Mouse (Mus musculus) hindbrain, embryonic 10.5 days (tissue): Measurements from ENCODE around the gene Kbtbd13. TPM values are rescaled to one million over a fixed set of nuclear protein-coding genes. Genes with fewer than 3 reads are reported as not detected.

Experiments
- DNase-seq: peaks from one replicate; pipeline ENCODE4 v3.0.0-alpha.2; 2017; ENCODE audit warnings: low spot score
- H3K27ac ChIP-seq: fragments of 300-500 bp; sonication (generic); 2 replicates; pipeline ENCODE4 v1.5.1; 2016; ENCODE audit warnings: mild to moderate bottlenecking, moderate library complexity
- H3K27me3 ChIP-seq: fragments of 300-500 bp; sonication (generic); 2 replicates; pipeline ENCODE4 v1.6.1; 2016; ENCODE audit warnings: mild to moderate bottlenecking; ENCODE audit not compliant: poor library complexity, insufficient read depth, severe bottlenecking
- H3K36me3 ChIP-seq: fragments of 300-500 bp; sonication (generic); 2 replicates; pipeline ENCODE4 v1.6.1; 2016; ENCODE audit warnings: mild to moderate bottlenecking, moderate library complexity
- H3K4me1 ChIP-seq: fragments of 300-500 bp; sonication (generic); replicated peaks from 2 replicates; pipeline ENCODE4 v1.6.1; 2016; ENCODE audit warnings: mild to moderate bottlenecking
- H3K4me3 ChIP-seq: fragments of 300-500 bp; sonication (generic); 2 replicates; pipeline ENCODE4 v1.5.1; 2016; ENCODE audit warnings: mild to moderate bottlenecking, moderate library complexity
- H3K9me3 ChIP-seq: fragments of 300-500 bp; sonication (generic); 2 replicates; pipeline ENCODE4 v1.6.1; 2016; ENCODE audit warnings: mild to moderate bottlenecking, moderate library complexity
- WGBS: fragments of 180-500 bp; shearing (Covaris S2); methylation state at CpG from one replicate; pipeline ENCODE4 v1.1.7; 2016; 5-methylcytosine and 5-hydroxymethylcytosine counted together
- polyA plus RNA-seq: library from polyadenylated mRNA; unstranded; fragments of >200 nt; fragmentation: Nextera tagmentation; extraction: Ambion mirVana; gene quantifications from 2 replicates; pipeline ENCODE4 v1.2.1, GENCODE M21; 2016

The Kbtbd13 gene
- polyA plus RNA-seq, 1 experiment from 2014 or later: 0.85 TPM

DNA sequence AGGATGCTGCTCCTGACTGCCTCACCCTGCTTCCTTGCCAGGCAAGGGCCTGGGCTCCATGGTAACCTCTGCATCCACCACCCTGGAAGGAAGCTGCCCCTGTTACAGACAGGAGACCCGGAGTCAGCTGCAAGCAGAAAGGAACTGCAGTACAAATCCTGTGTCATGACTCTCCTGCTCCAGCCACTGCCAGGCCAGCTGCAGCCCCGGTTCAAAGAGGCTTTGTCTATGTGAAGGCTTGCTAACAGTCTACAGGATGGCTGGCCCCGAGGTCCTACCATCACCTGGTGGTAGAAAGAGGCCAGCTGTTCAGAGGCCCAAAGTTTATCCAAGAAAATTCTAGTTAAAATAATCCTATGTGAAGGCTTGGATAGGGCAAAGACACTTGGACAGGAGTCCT, 19.9 kb upstream of the Kbtbd13 start:
- DNase-seq: no peak
- no peak overlapping the region for H3K27ac ChIP-seq
- H3K9me3 ChIP-seq: no peaks in the 10 kb centered on the region
- WGBS: 75% methylated on average over 3 of the region's 3 CpGs
- H3K27me3 ChIP-seq: no peaks in the 10 kb centered on the region
- no peaks in the 10 kb centered on the region for H3K36me3 ChIP-seq
- no peak overlapping the region for H3K4me3 ChIP-seq
- no peaks in the 10 kb centered on the region for H3K4me1 ChIP-seq

DNA sequence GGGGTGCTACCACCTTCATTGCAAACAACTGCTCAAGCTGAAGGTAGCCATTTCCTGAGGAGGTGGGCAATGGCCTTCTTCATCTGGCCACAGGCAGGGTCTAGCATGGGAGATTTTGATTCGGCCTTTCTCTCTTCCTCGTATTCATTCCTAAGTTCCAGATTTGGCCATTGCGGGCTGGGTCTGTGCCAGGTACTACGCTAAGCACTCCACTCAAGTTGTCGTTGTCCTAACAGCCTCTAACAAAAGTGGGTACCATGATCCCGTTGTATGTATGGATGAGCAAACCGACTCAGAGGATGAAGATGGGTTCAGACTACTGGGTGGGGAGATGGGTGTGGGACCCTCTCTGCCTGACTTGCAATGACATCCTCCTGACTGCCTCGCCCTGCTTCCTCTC, 18.9 kb upstream of the Kbtbd13 start:
- 94% methylated on average over 8 of the region's 8 CpGs for WGBS
- Histone ChIP-seq H3K9me3 (no peaks in the 10 kb centered on the region), H3K27ac (no peak overlapping the region), H3K36me3 (no peaks in the 10 kb centered on the region), H3K4me1 (no peaks in the 10 kb centered on the region), H3K27me3 (no peaks in the 10 kb centered on the region), H3K4me3 (no peak overlapping the region)
- no peak for DNase-seq

DNA sequence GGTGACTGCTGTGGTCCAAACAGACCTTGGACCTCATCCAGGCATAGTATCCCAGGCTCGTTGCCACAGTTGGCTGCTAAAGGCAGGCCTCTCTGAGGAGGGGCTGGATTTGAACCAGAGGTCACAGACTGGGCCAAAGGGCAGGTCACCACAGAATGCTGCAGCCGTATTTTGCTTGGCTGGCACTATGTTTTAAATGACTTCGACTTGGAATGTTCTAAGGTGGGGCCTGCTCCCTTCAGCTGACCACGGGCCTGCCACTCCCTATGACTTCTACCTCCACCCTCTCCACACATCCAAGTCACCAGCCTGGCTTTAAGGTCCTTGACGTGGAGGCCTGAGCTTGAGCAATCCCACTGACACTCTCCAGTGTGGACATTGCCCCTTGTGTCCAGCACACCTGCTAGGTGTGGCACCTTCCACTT, 17.4 kb upstream of the Kbtbd13 start:
- no peak for DNase-seq
- Histone ChIP-seq H3K36me3 (no peaks in the 10 kb centered on the region), H3K4me1 (no peaks in the 10 kb centered on the region), H3K9me3 (no peaks in the 10 kb centered on the region), H3K4me3 (no peak overlapping the region), H3K27ac (no peak overlapping the region), H3K27me3 (no peaks in the 10 kb centered on the region)
- whole genome bisulfite sequencing: 73% methylated on average over 5 of the region's 5 CpGs

DNA sequence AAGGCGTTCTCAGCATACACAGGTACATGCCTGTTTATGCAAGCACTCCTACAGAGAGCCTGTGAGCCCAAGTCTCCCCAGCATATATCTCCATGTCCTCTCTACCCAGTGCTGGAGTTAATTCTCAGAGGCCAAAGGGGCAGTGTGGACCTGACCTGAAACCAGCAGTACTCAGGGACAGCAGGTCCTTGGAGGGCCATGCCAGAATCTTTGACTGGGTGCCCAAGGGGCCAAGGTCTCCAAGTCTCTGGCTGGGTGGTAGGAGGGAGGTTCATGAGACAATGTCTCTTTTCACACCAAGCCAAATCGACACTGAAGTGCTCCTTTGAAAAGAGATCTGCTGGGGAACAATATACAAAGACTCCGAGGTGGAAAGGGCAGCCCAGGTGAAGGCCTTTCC, 16.4 kb upstream of the Kbtbd13 start:
- Histone ChIP-seq H3K36me3 (no peaks in the 10 kb centered on the region), H3K4me3 (no peak overlapping the region), H3K9me3 (no peaks in the 10 kb centered on the region), H3K27me3 (no peaks in the 10 kb centered on the region), H3K4me1 (no peaks in the 10 kb centered on the region), H3K27ac (no peak overlapping the region)
- no peak for DNase-seq
- 71% methylated on average over 3 of the region's 3 CpGs for WGBS

DNA sequence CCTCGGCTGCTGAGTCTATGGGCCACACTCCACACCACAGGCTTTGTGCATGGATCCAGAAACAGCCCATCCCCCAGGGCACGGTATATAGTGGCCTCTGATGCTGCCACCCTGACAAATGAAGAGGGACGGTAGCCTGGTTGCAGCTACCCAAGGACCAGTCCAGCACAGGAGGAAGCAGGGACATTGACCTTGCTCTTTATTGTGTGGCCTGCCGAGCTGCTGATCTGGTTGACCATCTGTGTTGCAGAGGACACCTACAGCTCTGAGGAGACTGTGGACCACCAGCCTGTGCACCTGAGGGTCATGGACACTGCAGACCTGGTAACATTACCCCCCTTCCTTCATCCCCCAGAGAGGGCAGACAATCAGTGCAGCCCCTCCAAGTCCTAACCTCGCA, 15.9 kb upstream of the Kbtbd13 start:
- Histone ChIP-seq H3K27me3 (no peaks in the 10 kb centered on the region), H3K27ac (no peak overlapping the region), H3K4me3 (no peak overlapping the region), H3K36me3 (no peaks in the 10 kb centered on the region), H3K4me1 (no peaks in the 10 kb centered on the region), H3K9me3 (no peaks in the 10 kb centered on the region)
- DNase-seq: no peak
- WGBS: 80% methylated on average over 5 of the region's 5 CpGs

DNA sequence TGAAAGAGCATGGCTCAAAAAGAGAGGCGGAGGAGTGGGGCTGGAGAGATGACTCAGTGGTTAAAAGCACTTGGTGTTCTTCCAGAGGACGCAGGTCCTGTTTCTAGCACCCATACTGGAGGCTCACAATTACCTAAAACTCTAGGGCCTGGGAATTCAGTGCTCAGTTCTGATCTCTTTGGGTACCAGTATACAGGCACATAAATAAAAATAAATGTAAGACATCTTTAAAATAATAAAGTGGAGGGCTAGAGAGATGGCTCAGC, 13.7 kb upstream of the Kbtbd13 start:
- Histone ChIP-seq H3K4me1 (0 out of 2 replicates have a peak, but pooled peaks cover 3% of the 10 kb centered on the region), H3K27ac (no peak overlapping the region), H3K9me3 (no peaks in the 10 kb centered on the region), H3K36me3 (no peaks in the 10 kb centered on the region), H3K4me3 (no peak overlapping the region), H3K27me3 (no peaks in the 10 kb centered on the region)
- 85% methylated on average over 2 of the region's 2 CpGs for WGBS
- DNase-seq: no peak

DNA sequence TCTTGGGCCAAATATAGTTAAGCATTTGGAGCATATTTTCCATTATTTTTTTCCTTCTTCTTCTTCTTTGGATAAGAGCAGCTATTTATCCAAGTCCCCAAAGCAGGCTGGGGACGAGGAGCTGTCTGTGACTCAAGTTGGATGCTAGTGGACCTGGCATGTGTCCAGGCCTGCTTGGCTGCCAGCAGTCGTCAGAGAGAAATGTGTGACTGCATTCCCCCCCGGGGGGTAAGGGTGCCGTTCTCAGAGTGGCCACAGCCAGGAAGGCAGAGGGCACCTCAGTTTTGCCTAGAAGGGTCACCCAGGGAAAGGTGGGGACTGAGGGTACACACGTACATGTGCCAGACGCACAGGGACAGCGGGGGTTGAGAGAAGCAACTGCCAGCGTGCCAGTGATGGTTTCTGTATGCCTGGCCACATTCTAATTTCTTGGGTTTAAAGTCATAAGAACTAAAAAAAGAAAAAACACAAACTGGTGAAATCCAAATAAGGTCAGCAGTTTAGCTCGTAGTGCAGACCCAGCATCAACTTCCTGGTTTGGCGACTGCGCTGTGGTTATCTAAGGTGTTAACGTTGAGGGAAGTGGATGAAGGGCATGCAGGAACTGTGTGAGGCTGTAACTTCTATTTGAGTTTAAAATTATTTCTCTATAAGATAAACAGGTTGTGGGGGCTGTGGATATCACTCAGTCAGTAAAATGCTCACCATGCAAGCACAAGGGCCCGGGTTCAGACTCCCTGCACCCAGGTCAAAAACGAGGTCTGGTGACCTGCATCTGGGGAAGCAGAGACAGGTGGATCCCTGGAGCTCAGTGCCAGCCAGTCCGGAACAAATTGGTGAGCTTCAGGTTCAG, 13.1 kb upstream of the Kbtbd13 start:
- no peak overlapping the region for H3K4me3 ChIP-seq
- DNase-seq: no peak
- 84% methylated on average over 15 of the region's 15 CpGs for WGBS
- H3K27me3 ChIP-seq: peaks cover under 1% of the 10 kb centered on the region
- no peaks in the 10 kb centered on the region for H3K36me3 ChIP-seq
- H3K4me1 ChIP-seq: 0 out of 2 replicates have a peak, but pooled peaks cover 3% of the 10 kb centered on the region
- no peak overlapping the region for H3K27ac ChIP-seq
- no peaks in the 10 kb centered on the region for H3K9me3 ChIP-seq

DNA sequence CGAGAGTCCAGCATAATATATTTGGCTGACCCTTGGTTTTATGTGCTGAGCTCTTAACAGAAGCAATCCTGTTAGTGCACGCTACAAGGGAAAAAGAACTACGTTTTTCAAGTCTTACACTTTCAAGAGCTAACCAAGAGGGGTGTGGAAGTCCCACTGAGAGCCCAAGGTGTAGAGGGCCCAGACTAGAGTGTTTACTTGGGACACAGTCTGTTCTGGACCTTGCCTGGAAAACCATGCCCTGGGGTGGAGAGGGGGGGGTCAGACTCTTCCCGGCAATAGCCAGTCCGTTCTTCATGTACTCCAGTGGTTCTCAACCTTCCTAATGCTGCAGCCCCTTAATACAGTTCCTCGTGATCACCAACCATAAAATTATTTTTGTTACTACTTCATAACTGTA, 8.5 kb upstream of the Kbtbd13 start:
- H3K27me3 ChIP-seq: peaks cover 23% of the 10 kb centered on the region
- 89% methylated on average over 6 of the region's 6 CpGs for WGBS
- no peak for DNase-seq

DNA sequence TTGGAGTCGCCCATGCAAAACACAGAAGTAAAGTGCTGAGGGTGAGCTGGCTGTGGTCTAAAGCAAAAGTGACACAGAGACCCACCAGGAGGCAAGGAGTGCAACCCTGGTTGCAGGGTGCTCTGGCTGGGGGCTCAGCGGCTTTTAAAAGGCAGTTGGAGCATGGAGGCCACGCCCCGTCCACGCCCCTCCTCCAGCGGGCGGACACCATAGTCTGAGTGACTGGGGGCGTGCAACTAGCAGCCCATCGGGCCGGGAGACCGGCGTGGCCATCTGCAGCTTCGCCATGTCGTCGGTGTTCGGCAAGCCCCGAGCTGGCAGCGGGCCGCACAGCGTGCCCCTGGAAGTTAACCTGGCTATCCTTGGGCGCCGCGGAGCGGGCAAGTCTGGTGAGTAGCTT, 6.8 kb upstream of the Kbtbd13 start, which contains the start of gene Rasl12:
TSS of gene Rasl12 (plus strand) at position 228 of the 400 bp plus-strand sequence.
- DNase-seq: peak; percentile 84
- Histone ChIP-seq H3K27ac (peak within 1 kb of the TSS; percentile 83), H3K4me1 (peaks cover 29% of the 10 kb centered on the region), H3K27me3 (peaks cover 35% of the 10 kb centered on the region), H3K36me3 (no peaks in the 10 kb centered on the region), H3K4me3 (peak within 1 kb of the TSS; percentile 59), H3K9me3 (no peaks in the 10 kb centered on the region)
- WGBS: under 1% methylated on average over 24 of the region's 24 CpGs

More for the DNA sequence above, 8.5 kb upstream of the Kbtbd13 start:
- Histone ChIP-seq H3K9me3 (no peaks in the 10 kb centered on the region), H3K4me3 (no peak overlapping the region), H3K27ac (no peak overlapping the region), H3K4me1 (peaks cover 20% of the 10 kb centered on the region), H3K36me3 (no peaks in the 10 kb centered on the region)

DNA sequence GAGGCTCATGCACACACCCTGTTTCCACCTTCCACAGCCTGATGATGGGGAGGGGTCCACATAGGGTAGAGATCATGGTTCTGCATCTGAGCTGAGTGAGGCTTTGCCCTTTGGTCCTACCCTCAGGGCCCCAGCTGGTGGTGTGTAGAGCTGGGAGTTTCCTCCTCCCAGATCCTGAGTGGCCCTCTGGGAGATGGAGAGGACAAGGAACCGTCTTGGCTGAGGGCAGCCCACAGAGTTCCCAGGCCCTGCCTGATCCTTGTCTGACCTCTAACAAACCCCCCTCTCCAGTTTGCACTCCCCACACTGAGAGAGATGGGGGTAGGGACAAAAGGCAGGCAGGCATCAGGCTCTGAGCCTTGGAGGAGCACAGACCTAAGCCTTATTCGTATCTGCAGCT, 2.9 kb upstream of the Kbtbd13 start:
- 0 out of 2 replicates have a peak overlapping the region, but pooled peaks have one; percentile 23 for H3K27ac ChIP-seq
- peaks cover 35% of the 10 kb centered on the region for H3K4me1 ChIP-seq
- H3K4me3 ChIP-seq: no peak overlapping the region
- DNase-seq: no peak
- no peaks in the 10 kb centered on the region for H3K36me3 ChIP-seq
- peaks cover 71% of the 10 kb centered on the region for H3K27me3 ChIP-seq
- H3K9me3 ChIP-seq: no peaks in the 10 kb centered on the region
- 59% methylated on average over 2 of the region's 2 CpGs for WGBS

DNA sequence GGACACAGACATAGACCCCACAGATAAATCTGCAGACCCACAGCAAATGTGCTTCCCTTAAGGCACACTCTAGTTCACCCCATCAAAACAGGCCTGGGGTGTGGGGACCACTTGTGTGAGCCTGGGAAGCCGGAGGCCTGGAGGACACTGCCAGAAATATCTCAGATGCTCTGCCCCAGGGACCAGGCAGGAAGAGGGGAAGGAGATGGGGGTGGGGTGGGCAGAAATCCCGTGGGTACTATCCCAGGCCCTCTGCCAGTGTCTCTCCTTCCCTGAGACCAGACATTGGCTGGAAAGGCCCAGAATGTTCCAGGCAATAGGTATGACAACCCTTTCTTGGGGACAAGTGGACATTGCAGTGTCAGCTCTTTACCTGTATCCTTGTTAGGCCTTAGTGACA, 2.2 kb upstream of the Kbtbd13 start:
- WGBS: 52% methylated on average over 2 of the region's 2 CpGs
- DNase-seq: no peak
- Histone ChIP-seq H3K27ac (no peak overlapping the region), H3K9me3 (no peaks in the 10 kb centered on the region), H3K4me1 (peaks cover 27% of the 10 kb centered on the region), H3K36me3 (no peaks in the 10 kb centered on the region), H3K27me3 (peaks cover 71% of the 10 kb centered on the region), H3K4me3 (no peak overlapping the region)

DNA sequence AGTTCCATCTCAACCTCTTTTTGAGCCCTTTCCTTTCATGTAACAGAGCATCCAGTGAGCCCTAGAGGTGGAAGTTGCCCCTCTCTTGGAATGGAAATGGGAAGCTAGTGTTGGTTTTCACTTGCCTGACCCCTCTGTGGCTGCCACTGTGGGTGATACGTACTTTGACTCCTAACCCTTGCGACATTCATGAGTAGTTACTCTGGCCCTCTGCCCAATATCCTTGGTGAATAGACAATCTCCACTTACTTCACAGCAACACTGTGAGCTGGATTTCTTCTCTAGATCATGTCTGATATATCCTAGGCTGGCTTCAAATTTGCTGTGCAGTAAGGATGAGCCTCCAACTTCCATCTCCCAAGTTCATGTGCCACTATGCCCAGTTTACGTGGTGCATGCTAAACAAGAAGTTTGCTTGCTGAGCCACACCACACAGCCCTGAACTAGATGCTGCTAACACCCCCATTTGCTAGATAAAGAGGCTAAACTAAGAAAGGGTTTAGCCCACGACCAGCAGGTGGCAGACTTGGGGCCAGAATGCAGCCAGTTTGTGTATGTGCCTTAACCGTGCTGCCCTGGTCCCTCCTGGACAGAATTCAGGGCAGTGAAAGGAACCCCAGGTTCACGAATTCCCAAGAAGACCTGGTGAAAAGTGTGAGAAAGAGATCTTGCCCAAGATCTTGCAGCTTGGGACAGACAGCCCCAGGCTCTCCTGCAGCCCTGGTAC, 1.3 kb upstream of the Kbtbd13 start:
- no peak overlapping the region for H3K27ac ChIP-seq
- 28% methylated on average over 6 of the region's 6 CpGs for WGBS
- peaks cover 20% of the 10 kb centered on the region for H3K4me1 ChIP-seq
- H3K27me3 ChIP-seq: peaks cover 73% of the 10 kb centered on the region
- H3K9me3 ChIP-seq: no peaks in the 10 kb centered on the region
- H3K36me3 ChIP-seq: no peaks in the 10 kb centered on the region
- peak; percentile 64 for DNase-seq
- no peak overlapping the region for H3K4me3 ChIP-seq
